Mouse (Mus musculus) olfactory bulb, adult 2 months (tissue): ENCODE data around the gene Fkbpl.

Experiments used
- CTCF ChIP-seq: fragments of 200-500 bp; IDR thresholded peaks from 2 replicates; pipeline ENCODE4 v1.5.1; 2012; ENCODE audit warnings: low read depth, mild to moderate bottlenecking, low read length, moderate library complexity; ENCODE audit not compliant: insufficient read depth
- POLR2A ChIP-seq: fragments of 200-500 bp; IDR thresholded peaks from 2 replicates; pipeline ENCODE4 v1.6.1; 2012; ENCODE audit warnings: mild to moderate bottlenecking, low read depth, low read length, moderate library complexity; ENCODE audit not compliant: insufficient read depth

- TF ChIP-seq POLR2A, result no peak
- TF ChIP-seq CTCF, result no peak
Observed at GRCm38 (mm10) chr17:34683179-34683578, 38.6 kb downstream of the Fkbpl start.
